Mouse (Mus musculus): Measurements from ENCODE around the gene Mpnd.

- TF ChIP-seq CTCF (IDR thresholded peaks at IDR 0.05; ENCODE audit: low read depth) (no peak), EP300 (IDR thresholded peaks at IDR 0.05; ENCODE audit: low read depth) (no peak)
Observed at GRCm38 (mm10) chr17:55959946-55960740, 45.4 kb upstream of the Mpnd start.
